ENCODE assay signal across 10 mouse cellular contexts in genomic region chr8:83573140-83573875, GRCm38 (mm10). TPM values are rescaled to one million over a fixed set of nuclear protein-coding genes. Genes with fewer than 3 reads are reported as not detected.
DNase-seq lines count a peak whose midpoint lies in the region; ATAC-seq lines count a peak whose summit lies in the region.
"Had no signal": no experiment of that assay in that cellular context is flagged by ENCODE, and none has a peak within 500 bp of the region (broad histone marks: within the 10 kb centered on the region; RNA-seq: fewer than 3 reads in every experiment).

No protein-coding gene starts in this region.

- H3K9me3 ChIP-seq in hindbrain, embryonic 10.5 days = no peaks in the 10 kb centered on the region
- no peaks in the 10 kb centered on the region for H3K9me3 ChIP-seq in hindbrain, embryonic 14.5 days (ENCODE audit: control insufficient read depth, low read length)
- H3K9me3 ChIP-seq in kidney, embryonic 16.5 days (ENCODE audit: low read length) = no peaks in the 10 kb centered on the region
- H3K9me3 ChIP-seq: hindbrain, embryonic 15.5 days; neural tube, embryonic 13.5 days had no signal

- no peak overlapping the region for H3K4me3 ChIP-seq in hindbrain, embryonic 10.5 days
- H3K4me3 ChIP-seq in hindbrain, embryonic 14.5 days (replicated peaks; ENCODE audit: low read length) = no peak overlapping the region
- no peak overlapping the region for H3K4me3 ChIP-seq in kidney, embryonic 16.5 days (ENCODE audit: low read length)
- H3K4me3 ChIP-seq: hindbrain, embryonic 15.5 days; neural tube, embryonic 13.5 days had no signal

- 80% methylated on average over 18 of the region's 18 CpGs for WGBS in hindbrain, embryonic 10.5 days
- 87% methylated on average over 18 of the region's 18 CpGs for WGBS in hindbrain, embryonic 14.5 days
- 75% methylated on average over 18 of the region's 18 CpGs for WGBS in kidney, embryonic 16.5 days

- H3K4me2 ChIP-seq in hindbrain, embryonic 14.5 days (replicated peaks) = no peak overlapping the region
- H3K4me2 ChIP-seq in kidney, embryonic 16.5 days (replicated peaks; ENCODE audit: low read depth, low read length) = no peak overlapping the region
- H3K4me2 ChIP-seq: hindbrain, embryonic 15.5 days; neural tube, embryonic 13.5 days had no signal

- no peak overlapping the region for H3K27ac ChIP-seq in hindbrain, embryonic 10.5 days
- H3K27ac ChIP-seq in hindbrain, embryonic 14.5 days = no peak overlapping the region
- H3K27ac ChIP-seq in kidney, embryonic 16.5 days (ENCODE audit: low read length) = no peak overlapping the region
- H3K27ac ChIP-seq: hindbrain, embryonic 15.5 days; neural tube, embryonic 13.5 days had no signal

- peaks cover 59% of the 10 kb centered on the region for H3K4me1 ChIP-seq in hindbrain, embryonic 10.5 days (replicated peaks)
- H3K4me1 ChIP-seq in hindbrain, embryonic 14.5 days (replicated peaks; ENCODE audit: control insufficient read depth, insufficient read depth, low read length) = peaks cover 18% of the 10 kb centered on the region; the same call in 1 of the 2 replicates
- H3K4me1 ChIP-seq in kidney, embryonic 16.5 days (ENCODE audit: insufficient read depth, low read length) = peaks cover 45% of the 10 kb centered on the region

- no peak for ATAC-seq in hindbrain, embryonic 14.5 days (ENCODE audit: low FRiP score)
- ATAC-seq in kidney, embryonic 16.5 days (ENCODE audit: low FRiP score, low TSS enrichment) = no peak
- ATAC-seq in megakaryocyte progenitor cell, adult 5-6 weeks (replicated peaks; ENCODE audit: poor library complexity) = peak; percentile 74
- ATAC-seq in erythroblast, adult 5-6 weeks (replicated peaks; ENCODE audit: low FRiP score, poor library complexity, severe bottlenecking) = no peak

- H3K9ac ChIP-seq in hindbrain, embryonic 14.5 days = no peak overlapping the region
- H3K9ac ChIP-seq in kidney, embryonic 16.5 days (replicated peaks; ENCODE audit: low read length) = 0 out of 2 replicates have a peak overlapping the region, but pooled peaks have one; percentile 8
- H3K9ac ChIP-seq: hindbrain, embryonic 15.5 days; neural tube, embryonic 13.5 days had no signal

- H3K36me3 ChIP-seq in hindbrain, embryonic 10.5 days = peaks cover 74% of the 10 kb centered on the region
- H3K36me3 ChIP-seq in hindbrain, embryonic 14.5 days (replicated peaks; ENCODE audit: control insufficient read depth, insufficient read depth) = peaks cover 45% of the 10 kb centered on the region
- H3K36me3 ChIP-seq in kidney, embryonic 16.5 days (ENCODE audit: insufficient read depth, low read length) = peaks cover 39% of the 10 kb centered on the region

- peak; percentile 20 for DNase-seq in hindbrain, embryonic 10.5 days (ENCODE audit: low spot score)
- no peak for DNase-seq in hindbrain, embryonic 14.5 days (ENCODE audit: low spot score)
- peak; percentile 65 to 70 for DNase-seq in CD8-positive naive resting alpha-beta T cell, adult 2 months (ENCODE audit: low read depth in 2 of 2, low spot score in 2 of 2)
- peak; percentile 30 to 36 for DNase-seq in cerebellum, postnatal 10 days
- no peak for DNase-seq in ovary, postnatal 10 days (ENCODE audit: low spot score)

- no peaks in the 10 kb centered on the region for H3K27me3 ChIP-seq in hindbrain, embryonic 10.5 days (ENCODE audit: insufficient read depth, poor library complexity, severe bottlenecking)
- no peaks in the 10 kb centered on the region for H3K27me3 ChIP-seq in hindbrain, embryonic 14.5 days (ENCODE audit: control insufficient read depth, insufficient read depth, low read length)
- no peaks in the 10 kb centered on the region for H3K27me3 ChIP-seq in kidney, embryonic 16.5 days (ENCODE audit: insufficient read depth, low read length)
- H3K27me3 ChIP-seq: hindbrain, embryonic 15.5 days; neural tube, embryonic 13.5 days had no signal

RNA-seq across cellular contexts. Expression of gene Ndufb7, which starts 6.8 kb away (rescaled TPM):
- polyA plus RNA-seq in hindbrain, embryonic 10.5 days (2016; fragmentation: Nextera tagmentation; extraction: Ambion mirVana) = 359 and 398 TPM in 2 replicates
- polyA plus RNA-seq in hindbrain, embryonic 14.5 days (2014; fragmentation: Nextera tagmentation; extraction: Ambion mirVana) = 321 and 385 TPM in 2 replicates
- 356 and 362 TPM in 2 replicates for polyA plus RNA-seq in kidney, embryonic 16.5 days (2015; fragmentation: Nextera tagmentation; extraction: Ambion mirVana)
- total RNA-seq in megakaryocyte progenitor cell, adult 5-6 weeks (2015) = 158 and 163 TPM in 2 replicates
- 252 and 255 TPM in 2 replicates for total RNA-seq in megakaryocyte progenitor cell, adult 5-6 weeks (2017)
- 49.8 and 57.9 TPM in 2 replicates for total RNA-seq in erythroblast, adult 5-6 weeks (2015; ENCODE audit: low replicate concordance)
- total RNA-seq in erythroblast, adult 5-6 weeks (2017; ENCODE audit: low replicate concordance) = 59.0 and 89.2 TPM in 2 replicates

RNA-seq across cellular contexts. Expression of gene Tecr, which starts 34.5 kb away (rescaled TPM):
- polyA plus RNA-seq in hindbrain, embryonic 10.5 days (2016; fragmentation: Nextera tagmentation; extraction: Ambion mirVana) = 714 and 783 TPM in 2 replicates
- 1,444 and 1,536 TPM in 2 replicates for polyA plus RNA-seq in hindbrain, embryonic 14.5 days (2014; fragmentation: Nextera tagmentation; extraction: Ambion mirVana)
- polyA plus RNA-seq in kidney, embryonic 16.5 days (2015; fragmentation: Nextera tagmentation; extraction: Ambion mirVana) = 631 and 669 TPM in 2 replicates
- 363 and 424 TPM in 2 replicates for total RNA-seq in megakaryocyte progenitor cell, adult 5-6 weeks (2015)
- total RNA-seq in megakaryocyte progenitor cell, adult 5-6 weeks (2017) = 324 and 345 TPM in 2 replicates
- 130 and 150 TPM in 2 replicates for total RNA-seq in erythroblast, adult 5-6 weeks (2015; ENCODE audit: low replicate concordance)
- total RNA-seq in erythroblast, adult 5-6 weeks (2017; ENCODE audit: low replicate concordance) = 47.5 and 77.4 TPM in 2 replicates

RNA-seq across cellular contexts. Expression of gene Dnajb1, which starts 34.7 kb away (rescaled TPM):
- polyA plus RNA-seq in hindbrain, embryonic 10.5 days (2016; fragmentation: Nextera tagmentation; extraction: Ambion mirVana) = 71.9 and 84.2 TPM in 2 replicates
- 45.8 and 47.8 TPM in 2 replicates for polyA plus RNA-seq in hindbrain, embryonic 14.5 days (2014; fragmentation: Nextera tagmentation; extraction: Ambion mirVana)
- polyA plus RNA-seq in kidney, embryonic 16.5 days (2015; fragmentation: Nextera tagmentation; extraction: Ambion mirVana) = 67.5 and 68.0 TPM in 2 replicates
- 45.5 and 47.6 TPM in 2 replicates for total RNA-seq in megakaryocyte progenitor cell, adult 5-6 weeks (2015)
- total RNA-seq in megakaryocyte progenitor cell, adult 5-6 weeks (2017) = 26.2 and 28.0 TPM in 2 replicates
- total RNA-seq in erythroblast, adult 5-6 weeks (2015; ENCODE audit: low replicate concordance) = 12.9 and 25.7 TPM in 2 replicates
- total RNA-seq in erythroblast, adult 5-6 weeks (2017; ENCODE audit: low replicate concordance) = 15.6 and 19.5 TPM in 2 replicates

RNA-seq across cellular contexts. Expression of gene Olfr370, which starts 37.7 kb away (rescaled TPM):
- 0.10 and 0.16 TPM in 2 replicates for polyA plus RNA-seq in hindbrain, embryonic 10.5 days (2016; fragmentation: Nextera tagmentation; extraction: Ambion mirVana)
- polyA plus RNA-seq in hindbrain, embryonic 14.5 days (2014; fragmentation: Nextera tagmentation; extraction: Ambion mirVana) = 0.13 TPM in 1 of 2 replicates, not detected in the other
- not detected in 2 replicates for polyA plus RNA-seq in kidney, embryonic 16.5 days (2015; fragmentation: Nextera tagmentation; extraction: Ambion mirVana)
- total RNA-seq in megakaryocyte progenitor cell, adult 5-6 weeks (2015) = not detected in 2 replicates
- not detected in 2 replicates for total RNA-seq in megakaryocyte progenitor cell, adult 5-6 weeks (2017)
- total RNA-seq in erythroblast, adult 5-6 weeks (2015; ENCODE audit: low replicate concordance) = not detected in 2 replicates
- total RNA-seq in erythroblast, adult 5-6 weeks (2017; ENCODE audit: low replicate concordance) = not detected in 2 replicates

Comparison
In these comparisons a context has a peak if more than half of its experiments do, and no peak if none do; other contexts are left out.
1. DNase-seq: peak in hindbrain, embryonic 10.5 days (single experiment), CD8-positive naive resting alpha-beta T cell, adult 2 months (2 of 2) and cerebellum, postnatal 10 days (2 of 2); none in hindbrain, embryonic 14.5 days (single experiment) and ovary, postnatal 10 days (single experiment).